Mouse (Mus musculus) liver, postnatal 0 days (tissue): ENCODE data around the gene Fam227a.

ENCODE experiments used
- CTCF ChIP-seq: sonication (generic); IDR thresholded peaks from 2 replicates; pipeline ENCODE4 v1.5.1; 2016; ENCODE audit warnings: antibody characterized with exemption, low read depth
- EP300 ChIP-seq: IDR thresholded peaks from 2 replicates; pipeline ENCODE4 v1.6.1; 2016; ENCODE audit warnings: antibody characterized with exemption, low read depth, mild to moderate bottlenecking

DNA sequence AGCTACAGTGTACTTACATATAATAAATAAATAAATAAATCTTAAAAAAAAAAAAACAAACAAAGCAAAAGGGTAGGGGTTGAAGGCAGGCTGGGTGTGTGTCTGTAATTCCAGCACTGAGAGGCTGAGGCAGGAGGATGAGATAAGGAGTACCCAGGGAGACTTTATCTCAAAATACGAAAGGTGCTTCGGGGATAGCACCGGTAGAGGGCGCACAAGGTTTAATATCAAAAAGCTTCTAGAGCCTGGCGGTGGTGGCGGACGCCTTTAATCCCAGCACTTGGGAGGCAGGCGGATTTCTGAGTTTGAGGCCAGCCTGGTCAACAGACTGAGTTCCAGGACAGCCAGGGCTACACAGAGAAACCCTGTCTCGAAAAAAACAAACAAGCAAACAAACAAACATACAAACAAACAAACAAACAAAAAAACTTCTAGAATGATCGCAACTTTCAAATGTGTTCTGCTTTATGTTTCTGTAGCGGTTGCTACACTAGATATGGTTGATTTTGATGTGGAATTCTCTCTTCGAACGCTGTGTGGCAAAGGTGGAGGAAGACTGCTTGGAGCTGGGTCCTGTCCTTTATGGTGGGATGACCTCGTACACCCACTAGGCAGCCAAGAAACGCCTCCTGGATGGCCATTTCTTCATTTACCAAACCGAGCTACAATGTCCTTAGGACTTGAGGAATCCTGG, 772 bp downstream of the Fam227a start:
- peak; percentile 77 for TF ChIP-seq CTCF
- TF ChIP-seq EP300: 0 out of 2 replicates have a peak, but pooled peaks have one; percentile 12
